Mouse (Mus musculus): ENCODE measurements around the gene Olfr195. TPM values are rescaled to one million over a fixed set of nuclear protein-coding genes. Genes with fewer than 3 reads are reported as not detected.

Gene Olfr195
- polyA plus RNA-seq, 1 experiment from 2014 or later: not detected

Other genes starting within 250 kb of the Olfr195 start
- not detected in 2 replicates for gene Olfr181, start 218.3 kb upstream of the Olfr195 start, polyA plus RNA-seq (2015; fragmentation: Nextera tagmentation; extraction: Ambion mirVana)
- gene Olfr180, start 217.7 kb upstream of the Olfr195 start, polyA plus RNA-seq (2015; fragmentation: Nextera tagmentation; extraction: Ambion mirVana): not detected in 2 replicates
- gene Olfr183, start 151.7 kb upstream of the Olfr195 start, polyA plus RNA-seq (2015; fragmentation: Nextera tagmentation; extraction: Ambion mirVana): not detected in 2 replicates
- not detected in 2 replicates for gene Olfr186, start 116.8 kb upstream of the Olfr195 start, polyA plus RNA-seq (2015; fragmentation: Nextera tagmentation; extraction: Ambion mirVana)
- not detected in 2 replicates for gene Olfr187, start 107.3 kb upstream of the Olfr195 start, polyA plus RNA-seq (2015; fragmentation: Nextera tagmentation; extraction: Ambion mirVana)
- not detected in 2 replicates for gene Olfr190, start 69.0 kb upstream of the Olfr195 start, polyA plus RNA-seq (2015; fragmentation: Nextera tagmentation; extraction: Ambion mirVana)
- not detected in 2 replicates for gene Olfr191, start 57.2 kb upstream of the Olfr195 start, polyA plus RNA-seq (2015; fragmentation: Nextera tagmentation; extraction: Ambion mirVana)
- not detected in 2 replicates for gene Olfr193, start 35.2 kb upstream of the Olfr195 start, polyA plus RNA-seq (2015; fragmentation: Nextera tagmentation; extraction: Ambion mirVana)
- gene Olfr194, start 26.0 kb upstream of the Olfr195 start, polyA plus RNA-seq (2015; fragmentation: Nextera tagmentation; extraction: Ambion mirVana): not detected in 2 replicates
- not detected in 2 replicates for gene Olfr196, start 23.4 kb downstream of the Olfr195 start, polyA plus RNA-seq (2015; fragmentation: Nextera tagmentation; extraction: Ambion mirVana)
- not detected in 2 replicates for gene Olfr198, start 56.5 kb downstream of the Olfr195 start, polyA plus RNA-seq (2015; fragmentation: Nextera tagmentation; extraction: Ambion mirVana)
- not detected in 2 replicates for gene Olfr199, start 72.7 kb downstream of the Olfr195 start, polyA plus RNA-seq (2015; fragmentation: Nextera tagmentation; extraction: Ambion mirVana)
- not detected in 2 replicates for gene Olfr201, start 125.6 kb downstream of the Olfr195 start, polyA plus RNA-seq (2015; fragmentation: Nextera tagmentation; extraction: Ambion mirVana)
- not detected in 2 replicates for gene Olfr202, start 139.7 kb downstream of the Olfr195 start, polyA plus RNA-seq (2015; fragmentation: Nextera tagmentation; extraction: Ambion mirVana)
- gene Olfr203, start 151.8 kb downstream of the Olfr195 start, polyA plus RNA-seq (2015; fragmentation: Nextera tagmentation; extraction: Ambion mirVana): not detected in 2 replicates
- not detected in 2 replicates for gene Olfr204, start 171.2 kb downstream of the Olfr195 start, polyA plus RNA-seq (2015; fragmentation: Nextera tagmentation; extraction: Ambion mirVana)
- not detected in 2 replicates for gene Olfr205, start 184.1 kb downstream of the Olfr195 start, polyA plus RNA-seq (2015; fragmentation: Nextera tagmentation; extraction: Ambion mirVana)
- gene Olfr206, start 202.2 kb downstream of the Olfr195 start, polyA plus RNA-seq (2015; fragmentation: Nextera tagmentation; extraction: Ambion mirVana): not detected in 2 replicates
- not detected in 2 replicates for gene Olfr209, start 216.9 kb downstream of the Olfr195 start, polyA plus RNA-seq (2015; fragmentation: Nextera tagmentation; extraction: Ambion mirVana)